Mouse (Mus musculus) G1E (cell line): ENCODE measurements around the gene Olfr872. TPM values are rescaled to one million over a fixed set of nuclear protein-coding genes. Genes with fewer than 3 reads are reported as not detected.
"Not testable (repeated sequence)": the region's sequence is repeated elsewhere in the genome, so short reads cannot be mapped to it uniquely, and the experiment has no call there.

ENCODE experiments used
- ATAC-seq: 2 replicates; pipeline ENCODE4 v1.8.0; 2016; ENCODE audit warnings: mild to moderate bottlenecking; ENCODE audit not compliant: insufficient number of reproducible peaks, poor library complexity, low FRiP score, severe bottlenecking; ENCODE audit errors: extremely low read depth
- DNase-seq: peaks from one replicate; pipeline ENCODE4 v3.0.0; 2012; ENCODE audit warnings: low spot score
- H3K27me3 ChIP-seq: 2 replicates; pipeline ENCODE4 v1.6.1; 2012; ENCODE audit warnings: mild to moderate bottlenecking, low read length, inconsistent platforms; ENCODE audit not compliant: insufficient read depth
- H3K36me3 ChIP-seq: replicated peaks from 2 replicates; pipeline ENCODE3; 2012; ENCODE audit warnings: mild to moderate bottlenecking, inconsistent platforms
- H3K4me1 ChIP-seq: 2 replicates; pipeline ENCODE4 v1.6.1; 2012; ENCODE audit warnings: low read depth, low read length, inconsistent platforms, mixed read lengths; ENCODE audit not compliant: insufficient read depth
- H3K4me3 ChIP-seq: 2 replicates; pipeline ENCODE4 v1.5.1; 2012; ENCODE audit warnings: low read depth, mild to moderate bottlenecking, inconsistent platforms, low read length, moderate library complexity, mixed read lengths
- H3K9me3 ChIP-seq: replicated peaks from 2 replicates; pipeline ENCODE4 v1.6.1; 2012; ENCODE audit warnings: inconsistent platforms
- CTCF ChIP-seq: IDR thresholded peaks from 2 replicates; pipeline ENCODE4 v1.5.1; 2012; ENCODE audit warnings: low read depth, low read length, inconsistent platforms, mixed read lengths
- GATA1 ChIP-seq: IDR thresholded peaks from 2 replicates; pipeline ENCODE4 v1.6.1; 2012; ENCODE audit warnings: borderline replicate concordance, low read length, inconsistent platforms, mixed read lengths
- GATA2 ChIP-seq: IDR thresholded peaks from 2 replicates; pipeline ENCODE4 v1.6.1; 2012; ENCODE audit warnings: low read depth, low read length, inconsistent platforms, borderline replicate concordance
- POLR2AphosphoS5 ChIP-seq: IDR thresholded peaks from 2 replicates; pipeline ENCODE4 v1.6.1; 2012; ENCODE audit warnings: low read depth, low read length, inconsistent platforms; ENCODE audit not compliant: insufficient replicate concordance
- TAL1 ChIP-seq: conservative IDR thresholded peaks from 2 replicates; pipeline ENCODE4 v1.6.1; 2012; ENCODE audit warnings: low read depth, low read length, inconsistent platforms, mixed read lengths
- polyA plus RNA-seq: library from polyadenylated mRNA; stranded (reverse); fragments of >175 nt; gene quantifications from 2 replicates; pipeline ENCODE4 v1.2.3, GENCODE M21; 2012
- total RNA-seq, 2 experiments: library from RNA; stranded (forward) in 1 of 2; stranded (reverse) in 1 of 2; fragments of 200-1000 nt in 1 of 2; fragments of >200 nt in 1 of 2; fragmentation: Nextera tagmentation in 1 of 2; gene quantifications; 2 replicates each; pipeline ENCODE4 v1.2.3; 2014 to 2017

The Olfr872 gene
- total RNA-seq (2014; fragmentation: Nextera tagmentation) = not detected in 2 replicates
- total RNA-seq (2017) = not detected in 2 replicates
- polyA plus RNA-seq = not detected in 2 replicates

DNA sequence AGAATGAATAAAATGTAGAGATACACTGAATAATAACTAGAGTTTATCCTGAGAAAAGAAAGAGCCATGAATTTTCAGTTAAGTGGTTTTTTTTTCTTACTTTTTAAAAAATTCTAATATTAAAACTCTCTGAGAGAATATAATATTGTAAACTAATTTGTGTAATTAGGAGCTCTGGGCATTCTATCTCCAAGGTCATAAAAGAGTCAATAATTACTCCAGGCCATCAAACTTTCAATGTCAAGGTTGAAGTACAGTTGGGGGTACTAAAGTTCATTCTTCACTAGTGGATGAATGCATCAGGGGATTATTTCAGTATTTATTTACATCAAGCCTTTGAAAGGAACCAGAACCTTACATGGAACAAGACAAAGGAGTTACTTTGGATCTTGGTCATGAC lies at the start of gene Olfr872:
Gene Olfr872 (plus strand): TSS at position 301 of the 400 bp plus-strand sequence.
- no peak within 1 kb of the TSS for H3K4me3 ChIP-seq

DNA sequence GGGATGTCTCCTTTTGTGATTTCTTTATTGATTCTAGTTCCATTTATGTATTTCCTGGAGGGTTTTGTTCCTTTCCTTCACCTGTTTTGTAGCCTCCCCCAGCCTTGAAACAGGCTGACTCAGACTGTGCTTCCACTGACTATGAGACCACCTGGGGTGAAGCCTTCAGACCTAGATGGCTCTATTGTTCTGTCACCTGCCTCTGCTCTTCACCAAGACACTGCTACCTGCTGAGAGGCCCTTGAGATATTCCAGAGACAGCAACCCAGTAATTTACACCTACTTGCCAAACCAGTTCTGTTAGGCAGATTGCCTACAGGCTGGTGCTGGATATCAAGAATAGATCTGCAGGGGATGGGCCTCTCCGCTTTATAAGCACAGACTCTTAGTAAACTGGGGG lies 34.8 kb upstream of the Olfr872 start:
- DNase-seq (no peak), ATAC-seq (no peak)
- no peak for TF ChIP-seq POLR2AphosphoS5
- TF ChIP-seq CTCF = no peak
- TF ChIP-seq TAL1 = no peak
- TF ChIP-seq GATA1 = no peak
- no peak for TF ChIP-seq GATA2

More for the DNA sequence above, at the start of gene Olfr872:
- no peaks in the 10 kb centered on the region for H3K4me1 ChIP-seq
- no peaks in the 10 kb centered on the region for H3K9me3 ChIP-seq
- TF ChIP-seq POLR2AphosphoS5 = no peak
- no peak for TF ChIP-seq GATA2
- no peak for TF ChIP-seq GATA1
- TF ChIP-seq TAL1 = no peak
- TF ChIP-seq CTCF = no peak
- H3K36me3 ChIP-seq = no peaks in the 10 kb centered on the region
- no peaks in the 10 kb centered on the region for H3K27me3 ChIP-seq
- no peak for ATAC-seq
- DNase-seq = no peak

DNA sequence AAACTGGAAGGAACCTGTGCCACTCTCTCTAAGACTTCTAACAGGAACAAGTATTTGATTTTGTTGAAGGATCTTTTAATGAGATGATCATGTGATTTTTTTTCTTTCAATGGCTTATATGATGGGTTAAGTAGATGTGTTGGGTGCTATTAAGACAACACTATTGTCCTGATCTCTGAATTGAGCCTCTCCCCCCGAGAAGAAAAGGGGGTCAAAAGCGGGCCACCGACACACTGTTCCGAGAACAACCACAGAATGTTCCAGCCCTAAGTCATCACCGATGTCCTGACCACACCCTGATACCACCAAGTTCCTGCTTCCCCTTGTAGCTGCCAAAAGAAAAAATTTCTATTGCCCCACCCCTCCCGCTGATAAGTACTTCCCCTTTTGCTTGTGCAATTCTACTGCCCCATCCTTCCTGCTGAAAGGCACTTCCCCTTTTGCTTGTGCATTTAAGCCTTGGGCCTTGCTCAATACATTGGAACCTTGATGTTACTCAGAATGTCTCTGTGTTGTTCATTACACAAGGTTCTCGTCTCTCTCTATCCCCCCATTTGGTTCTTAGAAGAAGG lies 33.4 kb upstream of the Olfr872 start:
- peaks cover 20% of the 10 kb centered on the region for H3K4me1 ChIP-seq
- not testable (repeated sequence) for H3K4me3 ChIP-seq, DNase-seq, H3K9me3 ChIP-seq, H3K27me3 ChIP-seq, H3K36me3 ChIP-seq
- ATAC-seq = peak; percentile 45

More for the DNA sequence above, 34.8 kb upstream of the Olfr872 start:
- Histone ChIP-seq H3K4me1 (peaks cover 20% of the 10 kb centered on the region), H3K27me3 (no peaks in the 10 kb centered on the region), H3K36me3 (no peaks in the 10 kb centered on the region), H3K9me3 (no peaks in the 10 kb centered on the region), H3K4me3 (no peak overlapping the region)

DNA sequence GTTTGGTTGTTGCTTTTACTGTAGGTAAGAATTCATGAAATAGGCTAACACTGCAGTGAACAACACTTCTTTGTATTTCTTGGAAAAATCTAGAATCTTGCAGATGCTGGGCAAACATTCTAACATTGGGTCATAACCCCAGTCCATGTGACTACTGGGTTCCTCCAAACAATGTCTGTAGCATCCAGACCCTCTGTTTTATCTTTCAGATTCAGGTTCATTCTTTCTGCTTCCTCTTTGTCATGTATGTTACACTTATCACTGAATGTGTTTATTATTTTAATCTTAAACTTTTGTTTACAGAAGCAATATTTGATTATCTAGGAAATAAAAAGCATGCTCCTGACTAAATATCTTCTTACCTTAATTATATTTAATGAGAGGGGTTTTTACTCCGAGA lies 26.1 kb upstream of the Olfr872 start:
- no peak for DNase-seq
- Histone ChIP-seq H3K9me3 (no peaks in the 10 kb centered on the region), H3K27me3 (no peaks in the 10 kb centered on the region), H3K4me3 (no peak overlapping the region), H3K36me3 (no peaks in the 10 kb centered on the region), H3K4me1 (peaks cover 2% of the 10 kb centered on the region; the same call in 1 of the 2 replicates)
- ATAC-seq = no peak
- TF ChIP-seq GATA1 (no peak), TAL1 (no peak), CTCF (no peak), POLR2AphosphoS5 (no peak), GATA2 (no peak)

DNA sequence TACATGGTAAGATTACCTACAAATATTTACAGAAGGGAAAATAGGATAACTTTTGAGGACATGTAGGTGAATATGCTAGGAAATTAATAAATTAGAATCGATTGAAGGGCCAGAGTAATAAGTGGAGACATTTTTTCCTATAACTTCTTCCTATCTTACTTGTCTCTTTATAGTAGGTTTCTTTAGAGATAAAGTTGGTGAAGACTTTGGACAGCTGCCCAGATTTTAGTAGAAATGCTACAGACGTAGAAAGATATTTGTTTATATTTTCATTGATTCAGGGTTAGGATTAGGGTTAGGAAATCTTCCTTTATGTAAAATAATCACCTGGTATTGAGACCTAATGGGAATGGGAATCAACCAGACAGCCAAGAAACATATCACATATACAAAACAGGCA lies 25.4 kb upstream of the Olfr872 start:
- ATAC-seq (no peak), DNase-seq (no peak)
- H3K36me3 ChIP-seq = no peaks in the 10 kb centered on the region
- no peaks in the 10 kb centered on the region for H3K9me3 ChIP-seq
- no peak overlapping the region for H3K4me3 ChIP-seq
- H3K4me1 ChIP-seq = peaks cover 2% of the 10 kb centered on the region; the same call in 1 of the 2 replicates
- TF ChIP-seq GATA1 = no peak
- TF ChIP-seq TAL1 = no peak
- TF ChIP-seq GATA2 = no peak
- no peak for TF ChIP-seq POLR2AphosphoS5
- TF ChIP-seq CTCF = no peak
- no peaks in the 10 kb centered on the region for H3K27me3 ChIP-seq

DNA sequence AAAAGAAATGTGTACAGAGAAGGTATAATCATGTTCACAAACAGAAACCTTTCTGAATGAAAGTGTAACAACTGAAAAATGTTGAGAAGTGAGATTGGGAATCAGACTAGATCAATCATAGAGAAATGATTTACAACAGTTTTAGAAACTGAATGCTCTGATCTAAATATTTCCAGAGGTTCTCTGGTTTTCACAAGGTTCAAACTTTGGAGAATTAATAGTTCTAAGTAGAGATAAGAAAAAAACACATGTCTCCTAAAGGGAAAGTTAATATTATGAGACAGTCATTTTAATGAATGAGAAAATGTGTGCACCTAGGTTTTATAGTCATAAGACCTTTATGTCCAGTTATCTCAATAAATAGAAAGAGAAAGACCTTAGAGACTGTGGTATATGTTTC lies 25.0 kb upstream of the Olfr872 start, which contains the start of gene Olfr871:
Gene Olfr871 (plus strand): TSS at position 301 of the 400 bp plus-strand sequence.
- no peak for DNase-seq
- H3K4me3 ChIP-seq = no peak within 1 kb of the TSS
- peaks cover 2% of the 10 kb centered on the region; the same call in 1 of the 2 replicates for H3K4me1 ChIP-seq
- no peak for ATAC-seq
- no peaks in the 10 kb centered on the region for H3K36me3 ChIP-seq
- TF ChIP-seq GATA2 (no peak), POLR2AphosphoS5 (no peak), TAL1 (no peak), GATA1 (no peak), CTCF (no peak)
- no peaks in the 10 kb centered on the region for H3K27me3 ChIP-seq
- no peaks in the 10 kb centered on the region for H3K9me3 ChIP-seq

DNA sequence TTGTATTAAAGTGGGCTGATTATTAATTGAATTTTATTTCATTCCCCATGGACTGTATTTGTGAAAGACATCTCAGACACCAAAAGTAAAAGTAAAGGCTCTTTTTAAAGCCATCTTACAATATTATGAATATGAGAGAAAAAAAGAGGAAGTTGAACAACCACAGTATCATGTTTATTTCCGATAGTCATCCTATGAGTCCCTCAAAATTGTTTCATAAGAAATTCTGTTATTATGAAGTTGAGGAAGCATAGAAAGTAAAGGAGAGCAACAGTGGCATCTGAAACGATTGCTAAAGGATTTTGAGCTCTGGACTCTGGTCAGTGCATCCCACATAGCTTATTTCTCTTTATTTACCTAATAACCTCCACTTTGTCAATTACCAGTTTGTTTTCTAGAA lies 459 bp downstream of the Olfr872 start:
- TF ChIP-seq GATA2 (no peak), GATA1 (no peak), TAL1 (no peak), POLR2AphosphoS5 (no peak), CTCF (no peak)
- ATAC-seq (no peak), DNase-seq (peak; percentile 12)
- no peaks in the 10 kb centered on the region for H3K36me3 ChIP-seq
- H3K4me3 ChIP-seq = no peak overlapping the region
- H3K4me1 ChIP-seq = no peaks in the 10 kb centered on the region
- no peaks in the 10 kb centered on the region for H3K9me3 ChIP-seq
- no peaks in the 10 kb centered on the region for H3K27me3 ChIP-seq
